Mouse (Mus musculus): ENCODE results near the gene Krt7. TPM values are rescaled to one million over a fixed set of nuclear protein-coding genes. Genes with fewer than 3 reads are reported as not detected.

Gene Krt7
- total RNA-seq (2015; ENCODE audit: low replicate concordance) (not detected in 2 replicates), total RNA-seq (2017; ENCODE audit: low replicate concordance) (1.2 and 5.6 TPM in 2 replicates)

DNA sequence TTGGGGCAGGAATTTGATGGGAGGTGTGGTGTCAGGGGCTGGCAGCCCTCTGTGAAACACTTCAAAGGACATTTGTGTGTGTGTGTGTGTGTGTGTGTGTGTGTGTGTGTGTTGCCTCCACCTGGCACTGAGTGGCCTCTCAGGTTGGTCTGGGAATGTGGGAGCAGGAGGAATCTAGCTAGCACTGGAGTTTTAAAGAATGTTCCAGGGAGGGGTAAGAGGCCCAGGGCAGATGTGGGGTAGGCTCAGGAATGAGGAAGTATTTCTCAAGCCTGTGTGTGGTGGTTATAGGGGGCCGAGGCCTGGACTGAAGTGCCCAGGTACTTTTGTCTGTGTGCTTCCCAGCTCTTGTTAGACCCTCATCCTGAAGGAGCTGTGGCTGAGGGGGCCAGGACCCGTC, at the start of gene Krt7:
Gene Krt7 (plus strand): TSS at position 269 of the 400 bp plus-strand sequence.
- no peak for ATAC-seq (replicated peaks; ENCODE audit: low FRiP score, poor library complexity, severe bottlenecking)

DNA sequence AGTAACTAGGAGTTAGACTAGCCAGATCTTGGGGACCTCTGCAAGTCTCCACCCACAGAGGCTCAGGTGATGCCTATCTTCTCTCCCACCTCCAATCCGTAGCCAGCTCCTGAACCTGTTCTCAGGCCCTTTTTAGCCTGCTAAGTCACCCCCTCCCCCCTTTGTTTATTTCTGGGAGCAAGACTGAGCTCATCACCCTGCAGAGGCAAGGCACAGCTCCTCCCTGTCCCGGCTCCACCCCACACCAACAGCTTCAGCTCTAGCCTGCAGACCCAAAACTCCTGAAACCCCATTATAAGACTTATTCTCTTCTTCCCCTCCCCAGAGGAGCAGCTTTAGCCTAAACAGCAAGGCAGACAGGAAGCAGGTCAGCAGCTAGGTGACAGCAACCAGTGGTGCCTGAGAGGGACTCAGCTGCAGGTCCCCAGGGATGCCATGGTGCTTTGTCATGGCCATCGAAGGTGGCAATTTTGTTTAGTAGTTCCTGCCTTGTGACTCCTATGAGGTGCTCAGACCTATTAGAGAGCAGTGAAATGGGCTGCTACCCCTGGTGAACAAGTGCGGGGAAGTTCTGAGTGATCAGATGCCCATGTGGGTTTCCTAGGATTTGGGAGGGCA, 48.3 kb upstream of the Krt7 start:
- ATAC-seq (replicated peaks; ENCODE audit: low FRiP score, poor library complexity, severe bottlenecking), result no peak

DNA sequence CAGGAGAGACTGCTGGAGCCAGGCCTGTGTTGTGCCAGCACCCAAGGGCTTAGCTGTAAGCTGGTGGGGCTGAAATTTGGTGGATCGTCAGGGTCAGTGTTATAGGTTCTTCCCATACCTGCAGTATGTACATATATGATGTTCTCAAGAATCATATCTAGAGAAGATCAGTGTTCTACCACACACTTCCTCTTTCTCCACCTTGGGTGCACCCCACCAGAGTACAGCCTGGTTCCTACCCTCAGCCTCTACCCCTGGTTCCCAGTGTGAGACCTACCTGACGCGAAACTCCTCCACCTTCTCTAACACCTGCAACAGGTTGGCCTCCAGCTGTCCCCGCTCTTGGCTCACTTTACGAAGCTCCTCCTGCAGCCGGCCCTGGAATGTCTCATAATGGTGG, 46.9 kb upstream of the Krt7 start:
- no peak for ATAC-seq (replicated peaks; ENCODE audit: low FRiP score, poor library complexity, severe bottlenecking)

DNA sequence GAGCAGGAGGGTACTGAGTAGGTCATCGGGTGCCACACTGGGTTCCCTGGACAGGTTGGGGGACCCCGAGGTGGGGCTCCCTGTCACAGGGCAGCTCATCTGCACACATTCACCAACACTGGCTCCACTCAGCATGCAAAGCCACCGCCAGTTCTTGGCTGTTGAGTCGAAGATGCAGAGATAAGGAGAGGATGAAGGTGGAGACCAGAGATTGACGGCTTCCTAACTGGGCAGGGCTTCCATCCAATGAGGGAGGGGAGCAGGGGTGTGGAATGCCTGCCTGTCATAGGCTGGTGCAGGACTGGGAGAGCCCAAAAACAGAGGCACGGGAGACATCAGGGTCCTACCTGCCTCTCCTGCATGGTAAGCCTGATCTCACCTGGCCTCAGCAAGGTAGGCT, 46.4 kb upstream of the Krt7 start:
- no peak for ATAC-seq (replicated peaks; ENCODE audit: low FRiP score, poor library complexity, severe bottlenecking)

DNA sequence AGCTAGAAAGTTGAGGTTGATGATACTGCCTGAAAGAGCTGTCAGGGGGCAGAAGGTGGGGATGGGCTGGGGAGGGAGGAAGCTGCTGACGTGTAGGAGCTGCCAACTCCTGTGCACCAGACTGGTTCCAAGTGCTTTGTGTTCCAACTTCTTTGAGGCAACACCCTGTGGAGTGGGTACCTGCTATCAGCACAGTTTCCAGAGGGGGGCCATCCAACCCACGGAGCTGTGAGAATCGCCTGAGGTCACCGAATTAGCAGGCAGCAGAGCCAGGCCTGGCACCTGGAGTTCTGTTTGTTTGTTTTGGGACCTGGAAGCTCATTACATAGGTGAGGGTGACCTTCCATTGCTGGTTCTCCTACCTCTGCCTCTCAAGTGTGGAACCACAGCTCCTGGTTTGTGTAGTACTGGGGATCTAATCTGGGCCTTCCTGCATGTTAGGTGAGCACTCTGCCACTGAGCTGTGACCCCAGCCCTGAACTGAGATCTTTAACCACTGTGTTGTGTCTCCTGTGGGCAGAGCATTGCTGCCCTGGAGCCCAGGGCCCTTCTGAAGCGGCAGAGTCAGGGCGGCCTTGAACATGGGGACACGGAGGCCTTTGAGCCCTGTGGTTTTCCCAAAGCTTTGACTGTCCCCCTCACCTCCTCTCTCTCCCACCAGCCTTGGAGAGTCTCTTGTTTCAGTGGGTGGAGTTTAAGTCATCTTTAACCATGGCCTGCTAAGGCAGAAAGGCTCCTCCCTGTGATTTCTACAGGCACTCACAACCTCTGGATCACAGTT, 45.8 kb upstream of the Krt7 start:
- no peak for ATAC-seq (replicated peaks; ENCODE audit: low FRiP score, poor library complexity, severe bottlenecking)

DNA sequence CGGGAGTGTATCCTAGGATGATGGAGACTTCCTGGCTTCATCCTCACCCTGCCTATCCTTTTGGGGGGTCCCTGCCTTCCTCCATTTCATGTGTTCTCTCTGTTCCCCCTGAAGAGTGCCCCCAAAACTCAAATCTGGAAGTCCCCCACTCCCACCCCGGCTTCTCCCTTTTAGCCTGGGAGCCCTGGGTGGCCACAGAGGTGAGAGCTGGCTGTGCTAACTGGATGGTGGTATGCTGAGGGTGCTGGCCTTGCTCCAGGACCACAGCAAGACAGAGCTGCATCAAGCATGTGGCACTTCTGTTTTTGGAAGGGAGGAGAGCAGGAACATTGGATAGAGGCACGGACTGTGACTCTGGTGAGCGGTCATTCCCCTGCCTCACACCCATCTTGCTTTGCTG, 45.1 kb upstream of the Krt7 start:
- ATAC-seq (replicated peaks; ENCODE audit: low FRiP score, poor library complexity, severe bottlenecking), result no peak

DNA sequence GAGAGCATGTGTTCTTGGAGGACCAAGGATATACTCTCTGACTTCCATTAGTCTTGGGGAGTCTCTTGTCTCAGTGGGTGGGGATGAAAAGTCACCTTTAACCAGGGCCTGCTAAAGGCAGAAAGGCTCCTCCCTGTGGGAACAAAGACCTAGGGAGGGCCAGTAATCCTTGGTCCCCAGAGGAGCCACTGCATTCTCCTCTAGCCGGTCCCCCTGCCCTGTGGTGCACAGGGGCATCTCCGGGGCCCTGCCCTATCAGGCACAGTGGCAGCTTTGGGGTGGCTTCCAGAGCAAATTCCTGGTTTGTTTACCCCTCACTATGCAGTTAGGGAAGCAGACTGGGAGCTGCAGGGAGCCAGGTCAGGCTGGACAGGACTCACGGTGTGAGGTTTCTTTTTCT, 44.4 kb upstream of the Krt7 start:
- no peak for ATAC-seq (replicated peaks; ENCODE audit: low FRiP score, poor library complexity, severe bottlenecking)

DNA sequence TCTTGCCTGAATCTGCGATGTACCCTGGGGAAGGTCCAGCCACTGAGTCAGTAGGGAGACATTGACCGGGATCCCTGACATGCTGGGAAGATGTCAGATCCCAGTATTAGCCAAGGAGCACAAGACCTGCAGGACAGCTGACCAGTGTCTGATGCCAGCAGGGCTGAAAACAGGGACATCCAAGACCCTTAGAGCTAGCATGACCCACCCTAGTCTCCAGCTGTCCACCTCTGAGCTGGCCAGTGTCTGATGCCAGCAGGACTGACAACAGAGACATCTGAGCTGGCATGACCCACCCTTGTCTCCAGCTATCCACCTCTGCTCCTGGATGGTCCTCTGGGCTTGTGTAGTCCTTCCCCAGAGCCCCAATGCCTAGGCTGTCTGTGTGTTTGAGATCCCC, 43.9 kb upstream of the Krt7 start:
- no peak for ATAC-seq (replicated peaks; ENCODE audit: low FRiP score, poor library complexity, severe bottlenecking)

DNA sequence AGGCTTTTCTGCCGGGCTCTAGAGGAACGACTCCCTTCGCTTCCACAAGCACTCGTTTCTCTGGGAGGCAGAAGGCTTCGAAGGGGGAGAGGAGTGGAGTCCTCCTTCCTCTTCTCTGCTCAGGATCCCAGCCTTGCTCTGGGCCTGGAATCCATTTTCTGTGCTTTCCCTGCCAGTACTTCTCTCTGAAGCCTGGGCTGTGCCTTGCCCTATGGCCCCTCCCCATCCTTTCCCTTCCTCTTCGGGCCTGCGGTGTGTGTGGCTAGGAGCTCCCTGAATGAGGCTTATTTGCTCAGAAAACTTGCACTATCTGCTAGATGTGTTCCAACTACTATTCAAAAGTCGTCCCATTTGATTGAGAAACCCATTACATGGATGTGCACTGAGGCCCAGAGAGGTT, 43.3 kb upstream of the Krt7 start:
- ATAC-seq (replicated peaks; ENCODE audit: low FRiP score, poor library complexity, severe bottlenecking), result no peak

DNA sequence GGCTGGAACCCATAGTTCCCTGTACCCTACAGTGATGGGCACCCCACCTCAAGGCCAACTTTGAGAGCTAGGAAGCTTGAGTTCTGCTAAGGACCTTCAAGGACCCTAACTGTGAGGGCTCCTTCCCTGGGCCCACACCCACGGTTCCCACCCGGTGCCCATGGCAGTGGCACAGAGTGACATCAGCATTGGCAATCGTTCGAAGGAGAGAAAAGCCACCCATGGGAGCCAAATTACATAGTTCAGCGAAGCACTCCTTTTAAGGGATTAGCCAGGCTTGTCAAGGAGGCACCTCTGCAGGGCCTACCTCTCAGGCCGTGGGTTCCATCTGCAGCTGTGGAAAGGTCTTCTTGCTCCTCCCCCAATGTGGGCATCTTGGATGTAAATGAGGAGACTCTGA, 42.8 kb upstream of the Krt7 start:
- no peak for ATAC-seq (replicated peaks; ENCODE audit: low FRiP score, poor library complexity, severe bottlenecking)

DNA sequence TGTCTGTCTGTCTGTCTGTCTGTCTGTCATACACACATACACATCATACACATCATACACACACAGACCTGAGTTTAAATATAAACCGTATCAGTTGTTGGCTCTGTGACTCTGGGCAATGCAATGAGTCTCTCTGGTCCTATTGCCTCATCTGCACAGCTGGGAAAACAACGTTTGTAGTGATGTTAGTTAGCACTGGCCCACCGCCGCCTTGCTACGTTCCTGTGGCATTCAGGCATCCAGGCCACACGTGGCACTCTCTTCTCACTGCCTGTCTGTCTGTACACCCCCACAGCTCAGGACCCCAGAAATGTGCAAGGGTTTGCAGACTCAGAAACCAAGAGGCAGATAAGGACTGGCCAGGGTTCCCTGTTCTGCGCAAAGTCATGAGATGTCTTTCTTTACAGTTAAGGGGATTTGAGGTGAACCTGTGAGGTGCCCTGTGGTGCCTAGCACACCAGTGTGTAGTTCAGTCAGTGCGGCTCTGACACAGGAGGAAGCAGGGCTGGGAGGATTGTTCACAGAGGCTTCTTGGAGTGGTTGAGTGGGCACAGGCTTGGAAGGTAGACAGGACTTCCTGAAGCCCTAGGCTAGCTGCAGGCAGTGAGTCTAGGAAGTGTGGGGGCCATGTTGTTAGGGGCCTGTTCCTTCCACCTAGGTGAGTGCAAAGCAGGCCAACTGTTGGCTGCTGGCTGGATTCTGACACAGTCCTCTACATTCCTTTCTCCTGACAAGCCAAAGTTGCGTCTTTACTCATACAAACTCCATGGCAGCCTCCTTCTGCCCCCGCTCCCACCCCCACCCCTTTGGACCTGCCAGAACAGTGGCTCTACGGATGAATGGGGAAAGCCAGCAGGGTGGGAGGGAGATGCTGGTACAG, 42.1 kb upstream of the Krt7 start:
- no peak for ATAC-seq (replicated peaks; ENCODE audit: low FRiP score, poor library complexity, severe bottlenecking)

DNA sequence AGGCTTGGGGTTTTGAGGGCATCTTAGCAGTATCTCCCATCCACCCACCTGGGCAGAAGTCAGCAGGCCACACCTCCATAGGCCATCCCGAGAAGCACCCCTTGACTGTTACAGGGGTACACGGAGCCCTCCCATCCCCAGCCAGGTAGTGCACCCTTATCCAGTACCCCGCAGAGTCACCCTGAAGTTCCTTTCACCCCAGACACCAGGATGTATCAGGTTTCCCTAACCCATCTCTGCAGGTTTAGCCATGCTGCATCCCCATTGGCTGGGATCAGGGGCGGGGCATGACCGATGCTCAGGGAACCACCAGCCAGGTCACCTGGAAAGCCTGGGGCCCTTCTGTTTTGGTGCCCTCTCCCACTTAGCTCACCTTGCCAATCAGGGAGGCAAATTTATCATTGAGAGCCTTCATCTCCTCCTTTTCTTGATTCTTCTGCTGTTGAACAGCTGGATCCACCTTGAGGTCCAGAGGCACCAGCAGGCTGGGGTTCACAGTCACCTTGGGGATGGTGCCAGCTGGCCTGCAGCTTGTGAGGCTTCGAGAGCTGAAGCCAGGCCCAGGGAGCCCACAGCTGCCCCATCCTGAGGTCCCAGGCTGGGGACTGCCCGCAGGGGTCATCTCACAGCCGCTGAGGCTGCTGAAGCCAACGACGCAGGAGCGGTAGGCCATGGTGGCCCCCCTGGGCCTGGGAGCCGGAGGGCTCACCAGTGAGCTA, 41.3 kb upstream of the Krt7 start:
- no peak for ATAC-seq (replicated peaks; ENCODE audit: low FRiP score, poor library complexity, severe bottlenecking)

DNA sequence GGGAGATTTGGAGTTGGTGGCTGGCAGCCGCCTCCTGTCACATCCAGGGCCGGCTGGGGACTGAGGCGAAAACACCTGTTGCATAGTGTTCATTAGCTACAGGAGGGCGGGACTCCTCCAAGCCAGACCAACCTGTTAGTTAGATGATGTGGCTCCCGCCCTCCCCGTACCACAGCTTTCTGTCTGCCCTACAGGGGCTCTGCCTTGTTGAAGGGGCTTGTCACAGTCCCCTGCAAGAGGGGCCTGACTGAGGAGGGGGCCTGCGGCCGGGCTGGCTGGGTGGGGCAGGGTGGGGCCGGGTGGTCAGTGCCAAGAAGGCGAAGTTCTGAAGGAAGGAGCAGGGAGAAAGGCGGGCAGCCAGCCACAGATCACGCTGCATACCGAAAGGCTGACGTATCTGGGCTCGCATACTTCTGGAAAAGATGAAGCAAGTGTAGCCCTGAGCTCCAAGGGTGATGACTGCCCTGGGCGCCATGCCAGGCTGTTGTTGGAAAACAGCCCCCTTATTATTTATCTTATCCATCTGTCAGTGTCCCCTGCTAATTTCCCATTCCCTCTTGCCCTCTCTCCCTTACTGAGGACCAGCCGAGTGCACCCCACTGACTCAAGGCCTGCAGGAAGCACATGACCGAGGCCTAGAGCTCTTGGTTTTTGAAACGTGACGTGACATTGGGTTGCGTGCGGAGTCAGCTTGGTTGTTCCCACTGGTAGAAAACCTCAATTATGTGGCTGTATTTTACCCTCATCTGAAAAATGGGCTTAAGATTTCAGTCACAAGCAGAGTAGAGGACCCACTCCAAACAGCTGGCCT, 40.5 kb upstream of the Krt7 start, which contains the start of gene Krt80:
Gene Krt80 (minus strand): TSS at position 62 of the 811 bp plus-strand sequence.
- no peak for ATAC-seq (replicated peaks; ENCODE audit: low FRiP score, poor library complexity, severe bottlenecking)

DNA sequence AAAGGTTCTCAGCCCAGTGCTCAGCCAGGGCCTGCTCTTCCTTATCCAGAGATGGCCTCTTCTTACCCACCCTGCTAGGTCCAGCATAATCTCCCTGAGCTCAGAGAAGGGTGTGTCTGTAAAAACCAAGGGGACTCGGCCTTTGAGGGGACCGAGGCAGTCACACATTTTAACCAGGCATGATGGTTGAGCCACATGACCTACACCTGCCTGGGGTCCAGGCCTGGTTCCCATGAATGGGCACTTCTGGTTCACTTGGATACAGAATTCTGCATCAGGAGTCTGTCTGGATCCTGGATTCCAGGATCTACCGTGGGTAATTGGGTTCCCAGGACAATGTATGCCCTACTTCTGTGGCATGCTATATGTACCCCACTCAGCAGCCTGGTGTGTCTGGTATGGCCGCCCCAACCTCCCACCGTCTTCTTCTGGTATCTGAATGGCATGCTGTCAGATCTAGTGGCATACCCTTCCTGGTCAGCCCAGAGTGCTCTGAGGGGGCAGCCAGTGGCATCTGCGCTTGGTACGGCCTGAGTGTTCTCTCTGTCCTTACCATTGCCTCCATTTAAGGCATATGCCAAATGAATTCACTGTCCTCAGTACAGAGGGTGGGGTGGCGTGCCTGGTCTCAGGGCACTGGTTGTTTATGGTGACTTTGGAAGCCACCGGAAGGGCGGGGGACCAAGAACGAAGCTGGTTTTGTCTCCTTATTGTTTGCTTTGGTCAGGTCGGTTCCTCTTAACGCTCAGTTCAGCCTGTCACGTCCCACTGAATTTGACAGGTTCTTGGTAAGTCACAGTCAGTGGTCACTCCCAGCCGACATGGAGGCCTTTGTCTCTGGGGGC, 39.5 kb upstream of the Krt7 start:
- ATAC-seq (replicated peaks; ENCODE audit: low FRiP score, poor library complexity, severe bottlenecking), result no peak

DNA sequence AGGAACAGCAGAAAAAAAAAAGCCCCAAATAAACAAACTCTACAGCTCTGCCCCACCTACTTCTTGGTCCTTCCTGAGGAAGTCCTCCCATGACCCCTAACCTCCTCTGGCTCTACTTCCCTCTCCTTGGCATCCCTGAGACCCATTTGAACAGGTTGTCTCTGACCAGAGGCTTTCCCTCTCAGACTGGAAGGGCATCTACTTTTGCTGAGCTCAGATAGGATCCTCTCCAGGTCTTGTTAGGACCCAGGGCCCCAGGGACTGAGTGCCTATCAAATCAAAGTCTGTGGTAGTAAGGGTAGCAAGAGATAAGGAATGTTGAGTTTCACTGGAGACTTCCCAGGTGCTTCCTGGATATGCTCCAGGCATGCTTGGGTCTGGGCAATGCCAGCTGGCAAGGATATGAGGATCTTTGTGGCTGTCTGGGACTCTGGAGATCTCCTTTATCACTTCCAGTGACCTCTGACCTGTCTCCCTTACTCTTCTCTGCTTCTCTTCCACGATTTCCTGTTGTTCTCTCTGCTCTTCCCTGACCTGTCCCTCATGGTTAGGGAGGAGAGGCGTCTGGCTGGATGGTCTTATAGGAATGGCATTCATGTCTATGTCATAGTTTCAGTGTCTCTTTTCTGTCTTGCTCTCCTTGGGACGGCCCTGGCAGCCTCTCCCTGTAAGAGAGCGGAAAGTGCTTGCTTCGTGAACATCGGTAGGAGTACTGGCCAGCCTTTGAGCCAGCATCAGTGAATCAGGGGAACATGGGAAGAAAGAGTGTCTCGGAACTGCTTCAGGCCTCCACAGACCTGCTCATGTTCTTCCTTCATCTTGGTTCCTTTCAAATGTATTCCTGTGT, 38.5 kb upstream of the Krt7 start:
- ATAC-seq (replicated peaks; ENCODE audit: low FRiP score, poor library complexity, severe bottlenecking), result no peak

DNA sequence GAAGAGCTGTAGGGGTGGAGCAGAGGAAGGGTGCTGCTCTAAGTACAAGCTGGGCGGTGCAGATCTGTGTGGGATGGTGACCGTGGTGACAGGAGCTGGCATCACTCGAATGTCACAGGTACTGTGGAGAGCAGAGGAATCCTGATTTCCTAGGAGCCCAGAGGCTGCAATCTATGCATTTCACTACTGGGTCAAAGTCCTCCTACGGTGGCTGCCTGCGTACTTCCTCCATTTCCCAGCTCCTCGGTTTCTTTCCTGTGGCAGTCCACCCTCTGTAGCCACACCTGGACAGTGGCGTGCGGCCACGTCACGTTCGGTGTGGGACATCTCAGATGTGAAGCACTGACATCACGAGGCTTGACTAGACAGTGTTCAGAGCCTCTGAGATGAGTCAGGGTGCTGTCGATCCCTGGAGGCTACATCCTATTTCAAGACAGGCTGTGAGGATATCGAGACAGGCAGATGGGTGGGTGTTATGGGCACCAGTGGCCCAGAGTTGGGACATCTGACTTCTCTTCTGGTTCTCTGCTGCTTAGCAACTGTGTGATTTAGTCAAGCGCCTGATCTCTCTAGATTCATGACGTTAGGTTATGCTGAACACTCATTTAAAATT, 37.5 kb upstream of the Krt7 start:
- no peak for ATAC-seq (replicated peaks; ENCODE audit: low FRiP score, poor library complexity, severe bottlenecking)

DNA sequence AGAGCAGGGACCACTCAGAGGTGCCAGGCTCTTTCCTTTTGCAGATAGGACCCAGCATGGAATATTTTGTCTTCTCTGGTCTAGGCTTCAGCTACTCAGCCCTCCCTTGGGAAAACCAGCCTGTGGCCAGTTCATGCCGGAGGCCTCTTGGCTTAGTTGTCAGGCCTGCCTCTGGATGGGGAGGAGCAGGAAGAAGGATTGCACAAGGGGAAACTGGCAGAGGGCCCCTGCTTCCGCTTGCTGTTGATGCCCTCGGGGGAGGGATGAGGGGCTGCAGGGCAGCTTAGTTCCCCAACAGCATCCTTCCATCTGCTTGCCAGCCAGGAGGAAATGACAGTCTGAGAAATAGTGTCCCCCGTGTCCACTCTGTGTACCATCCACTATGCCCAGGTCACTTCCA, 36.0 kb upstream of the Krt7 start:
- ATAC-seq (replicated peaks; ENCODE audit: low FRiP score, poor library complexity, severe bottlenecking), result no peak

Measured in erythroblast, adult 5-6 weeks (primary cell).